Mouse (Mus musculus): ENCODE results near the gene Ccser2. TPM values are rescaled to one million over a fixed set of nuclear protein-coding genes. Genes with fewer than 3 reads are reported as not detected.

Ccser2 gene
- total and polyA plus RNA-seq, 3 experiments: 8.8 to 9.6 (median 9.3) TPM

- Histone ChIP-seq H3K4me2 (ENCODE audit: insufficient read depth, low read depth, poor library complexity, severe bottlenecking) (no peak overlapping the region), H3K9ac (ENCODE audit: insufficient read depth, low read depth) (no peak overlapping the region), H3K9me3 (replicated peaks; ENCODE audit: low read length) (no peaks in the 10 kb centered on the region), H3K4me3 (replicated peaks in 1 of 3; ENCODE audit: low read depth in 2 of 3, low read length in 2 of 3, poor library complexity in 1 of 3) (no peak overlapping the region), H3K36me3 (replicated peaks in 1 of 2; ENCODE audit: control insufficient read depth in 1 of 2, insufficient read depth in 1 of 2, low read length in 1 of 2) (no peaks in the 10 kb centered on the region), H3K79me2 (replicated peaks; ENCODE audit: control insufficient read depth, extremely low read depth, insufficient read depth, poor library complexity, severe bottlenecking) (no peaks in the 10 kb centered on the region), H3K27ac (ENCODE audit: insufficient read depth, low read depth) (no peak overlapping the region), H3K4me1 (ENCODE audit: control insufficient read depth in 1 of 2, insufficient read depth in 2 of 2) (no peaks in the 10 kb centered on the region), H3K27me3 (replicated peaks) (peaks cover 14% of the 10 kb centered on the region)
- dilution Hi-C loops (cut with MboI; ENCODE audit: extremely low pct_ligation_motif_present, extremely low pct_unique_long_range_greater_than_20kb, low sequenced_read_pairs): no loop called here
- no peak for DNase-seq (ENCODE audit: extremely low read depth)
- in situ Hi-C loops (cut with MboI; ENCODE audit: low pct_ligation_motif_present, low pct_unique_long_range_greater_than_20kb, low sequenced_read_pairs): no loop called here
- TF ChIP-seq USF1 (IDR thresholded peaks at IDR 0.05; ENCODE audit: low read depth, low read length) (no peak), CHD2 (IDR thresholded peaks at IDR 0.05; ENCODE audit: low read length) (no peak), ZMIZ1 (IDR thresholded peaks at IDR 0.05; ENCODE audit: low read depth, low read length) (no peak), E2F4 (IDR thresholded peaks at IDR 0.05; ENCODE audit: insufficient replicate concordance, low read depth, low read length) (no peak), RCOR1 (conservative IDR thresholded peaks at IDR 0.05; ENCODE audit: low read depth, low read length) (no peak), ZC3H11A (IDR thresholded peaks at IDR 0.05; ENCODE audit: low read depth, low read length) (no peak)
Observed at GRCm38 (mm10) chr14:37006489-37006888, 37.9 kb upstream of the Ccser2 start.

- dilution Hi-C loops (cut with MboI; ENCODE audit: extremely low pct_ligation_motif_present, extremely low pct_unique_long_range_greater_than_20kb, low sequenced_read_pairs) (no loop called here), in situ Hi-C loops (cut with MboI; ENCODE audit: low pct_ligation_motif_present, low pct_unique_long_range_greater_than_20kb, low sequenced_read_pairs) (no loop called here)
- no peaks in the 10 kb centered on the region for H3K9me3 ChIP-seq (replicated peaks; ENCODE audit: low read length)
- no peak overlapping the region for H3K9ac ChIP-seq (ENCODE audit: insufficient read depth, low read depth)
- H3K79me2 ChIP-seq (replicated peaks; ENCODE audit: control insufficient read depth, extremely low read depth, insufficient read depth, poor library complexity, severe bottlenecking): no peaks in the 10 kb centered on the region
- no peak overlapping the region for H3K4me3 ChIP-seq (replicated peaks in 1 of 3; ENCODE audit: low read depth in 2 of 3, low read length in 2 of 3, poor library complexity in 1 of 3)
- H3K27ac ChIP-seq (ENCODE audit: insufficient read depth, low read depth): no peak overlapping the region
- H3K27me3 ChIP-seq (replicated peaks): peaks cover 14% of the 10 kb centered on the region
- H3K36me3 ChIP-seq (replicated peaks in 1 of 2; ENCODE audit: control insufficient read depth in 1 of 2, insufficient read depth in 1 of 2, low read length in 1 of 2): no peaks in the 10 kb centered on the region
- DNase-seq (ENCODE audit: extremely low read depth): no peak
- H3K4me1 ChIP-seq (ENCODE audit: control insufficient read depth in 1 of 2, insufficient read depth in 2 of 2): no peaks in the 10 kb centered on the region
- TF ChIP-seq RCOR1 (conservative IDR thresholded peaks at IDR 0.05; ENCODE audit: low read depth, low read length): no peak
- TF ChIP-seq ZMIZ1 (IDR thresholded peaks at IDR 0.05; ENCODE audit: low read depth, low read length): no peak
- TF ChIP-seq PAX5 (IDR thresholded peaks at IDR 0.05; ENCODE audit: low read length): no peak
- TF ChIP-seq MAX (IDR thresholded peaks at IDR 0.05; ENCODE audit: low read length): no peak
- TF ChIP-seq HCFC1 (IDR thresholded peaks at IDR 0.05; ENCODE audit: low read depth, low read length): no peak
- TF ChIP-seq ZKSCAN1 (IDR thresholded peaks at IDR 0.05; ENCODE audit: borderline replicate concordance, low read depth, low read length): no peak
- TF ChIP-seq ZNF384 (IDR thresholded peaks at IDR 0.05; ENCODE audit: low read depth, low read length): no peak
- no peak for TF ChIP-seq POLR2AphosphoS2 (IDR thresholded peaks at IDR 0.05; ENCODE audit: low read depth, low read length)
- no peak for TF ChIP-seq MXI1 (IDR thresholded peaks at IDR 0.05; ENCODE audit: low read depth, low read length)
- no peak for TF ChIP-seq GABPA (IDR thresholded peaks at IDR 0.05; ENCODE audit: insufficient replicate concordance, low read depth, low read length)
- no peak for TF ChIP-seq BHLHE40 (IDR thresholded peaks at IDR 0.05; ENCODE audit: low read depth, low read length)
- TF ChIP-seq ETS1 (conservative IDR thresholded peaks at IDR 0.05; ENCODE audit: low read depth, low read length): no peak
- H3K4me2 ChIP-seq (ENCODE audit: insufficient read depth, low read depth, poor library complexity, severe bottlenecking): no peak overlapping the region
Observed at GRCm38 (mm10) chr14:37005865-37006264, 37.3 kb upstream of the Ccser2 start.
